Mouse (Mus musculus) R1 (cell line): Measurements from ENCODE around the gene Cldn6.

Experiments
- DNase-seq: peaks from one replicate; pipeline ENCODE4 v3.0.0-alpha.2; 2018; ENCODE audit warnings: low read depth, low spot score

Cldn6 gene

GRCm38 (mm10) chr17:23721886-23722285, 42.8 kb downstream of the Cldn6 start:
- no peak for DNase-seq

GRCm38 (mm10) chr17:23722376-23723125, 43.5 kb downstream of the Cldn6 start, which contains the start of gene 1520401A03Rik:
TSS of gene 1520401A03Rik (minus strand) at chr17:23722783.
- no peak for DNase-seq

GRCm38 (mm10) chr17:23725477-23725876, 46.4 kb downstream of the Cldn6 start:
- DNase-seq, result peak; percentile 37

- DNase-seq, result peak; percentile 92
Measured at GRCm38 (mm10) chr17:23725999-23726757, 47.1 kb downstream of the Cldn6 start, which contains the start of gene Pkmyt1. TSS of gene Pkmyt1 (plus strand) at chr17:23726336.

GRCm38 (mm10) chr17:23726758-23727142, 47.7 kb downstream of the Cldn6 start:
- peak; percentile 87 for DNase-seq

GRCm38 (mm10) chr17:23730441-23730840, 51.4 kb downstream of the Cldn6 start:
- DNase-seq, result no peak
